Mouse (Mus musculus) heart, adult 2 months (tissue): ENCODE data around the gene Bace1. TPM values are rescaled to one million over a fixed set of nuclear protein-coding genes. Genes with fewer than 3 reads are reported as not detected.

Experiments
- DNase-seq, 2 experiments: peaks; one replicate each; pipeline ENCODE4 v3.0.0; 2021
- H3K27ac ChIP-seq: fragments of 200-600 bp; 2 replicates; pipeline ENCODE4 v1.8.1; 2022
- H3K27me3 ChIP-seq: fragments of 200-500 bp; 2 replicates; pipeline ENCODE4 v1.6.1; 2012; ENCODE audit warnings: mild to moderate bottlenecking, low read length, inconsistent platforms, mixed read lengths; ENCODE audit not compliant: control insufficient read depth, insufficient read depth
- H3K36me3 ChIP-seq: fragments of 200-500 bp; 2 replicates; pipeline ENCODE4 v1.6.1; 2012; ENCODE audit warnings: low read length, inconsistent platforms; ENCODE audit not compliant: control insufficient read depth, insufficient read depth
- H3K4me1 ChIP-seq: fragments of 200-500 bp; 2 replicates; pipeline ENCODE4 v1.6.1; 2011; ENCODE audit warnings: low read length; ENCODE audit not compliant: control insufficient read depth, insufficient read depth
- H3K4me3 ChIP-seq: fragments of 200-600 bp; 2 replicates; pipeline ENCODE4 v1.8.1; 2022
- H3K79me2 ChIP-seq: fragments of 200-500 bp; replicated peaks from 2 replicates; pipeline ENCODE4 v1.6.1; 2012; ENCODE audit warnings: mild to moderate bottlenecking, inconsistent platforms, low read length, moderate library complexity, mixed read lengths; ENCODE audit not compliant: control insufficient read depth, insufficient read depth
- H3K9ac ChIP-seq: fragments of 200-500 bp; 2 replicates; pipeline ENCODE4 v1.6.1; 2012; ENCODE audit warnings: low read depth, mild to moderate bottlenecking, control low read depth, inconsistent platforms, low read length, mixed read lengths
- CTCF ChIP-seq: fragments of 200-600 bp; IDR thresholded peaks from 2 replicates; pipeline ENCODE4 v1.8.1; 2022; ENCODE audit warnings: antibody characterized with exemption, mild to moderate bottlenecking, moderate library complexity
- EP300 ChIP-seq: fragments of 200-500 bp; IDR thresholded peaks from 2 replicates; pipeline ENCODE4 v1.6.1; 2011; ENCODE audit warnings: low read depth, low read length, control low read depth; ENCODE audit not compliant: insufficient read depth
- POLR2A ChIP-seq: fragments of 200-500 bp; IDR thresholded peaks from 2 replicates; pipeline ENCODE4 v1.6.1; 2011; ENCODE audit warnings: mild to moderate bottlenecking, low read depth, low read length, control low read depth; ENCODE audit not compliant: insufficient read depth
- WGBS: fragments of 180-500 bp; shearing (Covaris S2); methylation state at CpG from one replicate; pipeline ENCODE4 v1.1.7; 2018; 5-methylcytosine and 5-hydroxymethylcytosine counted together
- intact Hi-C: fragments of 180-260 bp; cut with DNase I; formaldehyde crosslinking; loops from one replicate; pipeline ENCODE4 v1.15.1; 2025
- polyA plus RNA-seq: library from polyadenylated mRNA; depleted of rRNA; stranded (reverse); fragments of >200 nt; gene quantifications from 2 replicates; pipeline ENCODE4 v1.2.3, GENCODE M21; 2012
- total RNA-seq, 2 experiments: library from RNA; stranded (reverse); gene quantifications; 2 replicates each; pipeline ENCODE4 v1.2.3; 2021

Bace1 gene
- total and polyA plus RNA-seq, 3 experiments, result 22.7 to 30.6 (median 29.5) TPM

DNA sequence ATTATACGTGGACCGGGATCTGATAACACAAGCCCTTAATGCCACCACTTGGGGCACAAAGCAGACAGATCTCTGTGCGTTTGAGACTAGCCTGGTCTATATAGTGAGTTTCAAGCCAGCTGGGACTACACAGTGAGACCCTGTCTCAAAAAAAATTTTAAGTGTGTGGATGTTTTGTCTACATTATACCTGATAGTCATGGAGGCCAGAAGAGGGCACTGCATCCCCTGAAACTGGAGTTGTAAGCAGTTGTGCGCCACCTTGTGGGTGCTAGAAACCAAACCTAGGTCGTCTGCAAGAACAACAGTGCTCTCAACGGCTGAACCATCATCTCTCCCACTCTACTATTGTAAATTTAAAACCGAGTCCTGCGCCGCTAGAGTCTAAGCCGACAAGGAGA is 9.3 kb upstream of the Bace1 start:
- Histone ChIP-seq H3K27me3 (no peaks in the 10 kb centered on the region), H3K4me3 (peak overlapping the region; percentile 65), H3K79me2 (no peaks in the 10 kb centered on the region), H3K4me1 (no peaks in the 10 kb centered on the region), H3K36me3 (no peaks in the 10 kb centered on the region), H3K27ac (peak overlapping the region; percentile 44; the same call in 1 of the 2 replicates), H3K9ac (no peak overlapping the region)
- intact Hi-C loops, result loop anchor here (10.0 kb wide), 1 partner anchor 456 kb away; the partner anchor contains the start of gene Bud13
- TF ChIP-seq POLR2A, result no peak
- TF ChIP-seq EP300, result 0 out of 2 replicates have a peak, but pooled peaks have one; percentile 13
- peak; percentile 82 for TF ChIP-seq CTCF
- WGBS, result 31% methylated on average over 10 of the region's 10 CpGs
- DNase-seq, result peak; percentile 66 to 68

DNA sequence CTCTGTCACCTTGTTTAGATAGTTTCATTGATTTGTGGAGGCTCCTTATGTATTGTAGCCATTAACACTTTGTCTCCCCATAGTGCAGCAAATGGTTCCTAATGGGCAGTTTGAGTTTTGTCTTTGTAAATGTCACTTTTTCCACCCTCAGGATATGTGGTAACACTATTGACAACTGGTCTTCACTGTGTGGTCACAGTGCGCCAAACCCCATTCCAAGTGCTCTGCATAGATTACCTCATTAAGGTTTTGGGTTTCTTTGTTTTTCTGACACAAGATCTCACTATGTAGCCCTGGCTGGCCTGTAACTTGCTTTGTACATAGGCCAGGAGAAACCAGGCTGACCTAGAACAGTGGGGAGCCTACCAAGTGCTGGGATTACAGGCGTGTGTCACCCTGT is 5.5 kb upstream of the Bace1 start:
- WGBS, result 87% methylated on average over 2 of the region's 2 CpGs
- intact Hi-C loops, result no loop called here

DNA sequence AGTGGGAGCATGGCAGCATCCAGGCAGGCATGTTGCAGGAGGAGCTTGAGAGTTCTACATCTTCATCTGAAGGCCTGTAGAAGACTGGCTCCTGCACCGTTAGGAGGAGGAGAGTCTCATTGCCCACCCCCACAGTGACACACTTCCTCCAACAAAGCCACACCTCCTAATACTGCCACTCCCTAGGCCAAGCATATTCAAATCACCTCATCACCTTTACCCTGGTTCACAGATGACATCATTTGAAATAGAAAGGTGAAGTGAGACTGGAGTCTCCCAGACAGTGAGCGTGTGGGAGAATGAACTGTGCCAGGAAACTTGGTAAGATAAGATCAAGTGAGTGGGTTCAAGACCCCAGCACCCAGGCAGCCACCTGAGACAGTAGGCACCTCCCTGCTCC is 4.9 kb upstream of the Bace1 start:
- DNase-seq, result no peak
- no peaks in the 10 kb centered on the region for H3K4me1 ChIP-seq
- no peaks in the 10 kb centered on the region for H3K79me2 ChIP-seq
- 68% methylated on average over 2 of the region's 2 CpGs for WGBS
- TF ChIP-seq EP300, result no peak
- TF ChIP-seq POLR2A, result no peak
- no peak for TF ChIP-seq CTCF
- H3K27me3 ChIP-seq, result no peaks in the 10 kb centered on the region
- H3K4me3 ChIP-seq, result no peak overlapping the region
- H3K9ac ChIP-seq, result no peak overlapping the region
- no peak overlapping the region for H3K27ac ChIP-seq
- no peaks in the 10 kb centered on the region for H3K36me3 ChIP-seq
- intact Hi-C loops, result no loop called here

More for the DNA sequence above, 5.5 kb upstream of the Bace1 start:
- H3K79me2 ChIP-seq, result no peaks in the 10 kb centered on the region
- no peaks in the 10 kb centered on the region for H3K36me3 ChIP-seq
- TF ChIP-seq CTCF (no peak), POLR2A (no peak), EP300 (no peak)
- no peak overlapping the region for H3K27ac ChIP-seq
- DNase-seq, result no peak
- no peak overlapping the region for H3K9ac ChIP-seq
- no peaks in the 10 kb centered on the region for H3K4me1 ChIP-seq
- no peaks in the 10 kb centered on the region for H3K27me3 ChIP-seq
- no peak overlapping the region for H3K4me3 ChIP-seq

DNA sequence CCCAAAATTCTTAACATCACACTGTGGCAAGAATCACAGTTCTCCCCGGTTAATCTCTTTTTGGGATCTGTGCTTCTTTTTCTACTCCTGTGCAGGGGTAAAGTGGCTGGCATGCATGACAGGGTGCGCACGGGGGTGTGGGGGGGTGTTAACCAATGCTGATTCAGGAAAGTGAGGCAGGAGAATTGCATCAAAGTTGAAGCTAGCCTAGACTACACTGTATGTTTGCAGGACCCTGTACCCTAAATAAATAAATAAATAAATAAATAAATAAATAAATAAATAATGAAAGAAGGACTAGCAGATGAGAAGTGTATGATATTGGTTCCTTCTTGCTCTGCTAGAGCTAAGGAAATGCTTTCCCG is 329 bp upstream of the Bace1 start:
- peaks cover 11% of the 10 kb centered on the region for H3K4me1 ChIP-seq
- H3K27ac ChIP-seq, result peak overlapping the region; percentile 68
- H3K79me2 ChIP-seq, result no peaks in the 10 kb centered on the region
- TF ChIP-seq POLR2A, result no peak
- TF ChIP-seq EP300, result no peak
- TF ChIP-seq CTCF, result no peak
- peaks cover 2% of the 10 kb centered on the region for H3K36me3 ChIP-seq
- 15% methylated on average over 4 of the region's 4 CpGs for WGBS
- H3K27me3 ChIP-seq, result no peaks in the 10 kb centered on the region
- H3K4me3 ChIP-seq, result peak overlapping the region; percentile 79
- intact Hi-C loops, result no loop called here
- DNase-seq, result no peak
- H3K9ac ChIP-seq, result no peak overlapping the region; the same call in 1 of the 2 replicates

DNA sequence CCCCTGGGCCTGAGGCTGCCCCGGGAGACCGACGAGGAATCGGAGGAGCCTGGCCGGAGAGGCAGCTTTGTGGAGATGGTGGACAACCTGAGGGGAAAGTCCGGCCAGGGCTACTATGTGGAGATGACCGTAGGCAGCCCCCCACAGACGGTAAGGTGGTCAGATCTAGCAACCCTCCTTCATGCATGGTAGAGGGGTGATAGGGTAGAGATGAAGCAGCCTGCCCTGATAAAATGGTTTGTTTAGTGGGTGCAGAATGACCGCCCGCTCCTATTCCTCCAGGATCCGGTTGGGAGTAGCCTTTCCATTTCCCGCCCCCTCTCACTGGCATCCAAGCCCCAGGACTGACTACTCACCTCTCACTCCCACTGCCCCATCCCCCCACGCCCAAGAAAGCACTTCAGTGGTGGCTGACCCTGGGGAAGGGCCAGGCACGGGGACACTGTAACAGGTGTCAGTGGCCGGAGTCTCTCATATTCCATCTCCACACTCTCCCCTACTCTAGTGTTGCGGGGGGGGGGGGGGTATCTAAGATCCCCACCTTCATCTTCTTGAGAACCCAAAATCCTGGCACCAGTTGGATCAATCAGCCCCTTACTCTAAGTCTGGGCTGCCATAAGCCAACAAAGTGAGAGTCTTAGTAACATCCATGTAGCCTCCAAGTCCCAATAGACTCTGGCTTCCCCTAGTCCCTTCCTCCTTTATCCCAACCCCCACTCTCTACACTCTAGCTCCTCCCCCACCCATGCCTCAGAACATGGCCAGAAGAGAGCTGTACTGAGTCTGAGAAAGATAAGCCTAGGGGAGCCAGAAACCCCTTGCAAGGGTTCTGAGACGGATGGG is 980 bp downstream of the Bace1 start:
- peak; percentile 18 to 38 for DNase-seq
- WGBS, result 6% methylated on average over 17 of the region's 17 CpGs
- intact Hi-C loops, result no loop called here
- peak overlapping the region; percentile 92 for H3K9ac ChIP-seq
- H3K27ac ChIP-seq, result peak overlapping the region; percentile 68
- H3K79me2 ChIP-seq, result no peaks in the 10 kb centered on the region
- H3K36me3 ChIP-seq, result peaks cover 2% of the 10 kb centered on the region
- peak overlapping the region; percentile 79 for H3K4me3 ChIP-seq
- no peak for TF ChIP-seq CTCF
- TF ChIP-seq EP300, result no peak
- no peak for TF ChIP-seq POLR2A
- H3K27me3 ChIP-seq, result no peaks in the 10 kb centered on the region
- H3K4me1 ChIP-seq, result peaks cover 11% of the 10 kb centered on the region

DNA sequence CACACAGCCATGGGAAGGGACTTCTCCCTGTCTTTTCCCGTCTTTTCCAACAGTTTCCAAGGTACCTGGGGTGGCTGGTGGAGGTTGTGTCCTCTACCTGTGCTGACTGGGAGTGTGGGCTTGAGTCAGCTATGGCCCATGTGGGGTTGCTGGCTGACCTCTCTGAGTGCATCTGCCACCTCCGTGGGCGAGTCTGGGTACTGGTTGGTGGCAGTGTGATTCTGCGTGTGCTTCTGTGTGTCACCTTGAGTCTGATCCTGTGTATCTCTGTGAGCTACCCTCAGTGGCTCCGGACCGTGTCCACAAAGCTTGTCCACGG is 1.6 kb downstream of the Bace1 start:
- peak overlapping the region; percentile 38 for H3K27ac ChIP-seq
- TF ChIP-seq CTCF (no peak), POLR2A (no peak)
- H3K27me3 ChIP-seq, result no peaks in the 10 kb centered on the region
- H3K79me2 ChIP-seq, result no peaks in the 10 kb centered on the region
- H3K4me3 ChIP-seq, result peak overlapping the region; percentile 79
- 41% methylated on average over 7 of the region's 7 CpGs for WGBS
- peaks cover 2% of the 10 kb centered on the region for H3K36me3 ChIP-seq
- H3K4me1 ChIP-seq, result peaks cover 11% of the 10 kb centered on the region
- intact Hi-C loops, result no loop called here
- no peak for DNase-seq
- peak overlapping the region; percentile 59 for H3K9ac ChIP-seq
